Mouse (Mus musculus): ENCODE results near the gene Gm6525. TPM values are rescaled to one million over a fixed set of nuclear protein-coding genes. Genes with fewer than 3 reads are reported as not detected.

Gene Gm6525
- polyA plus RNA-seq, 1 experiment, result not detected

GRCm38 (mm10) chr3:84189629-84190173, 15.8 kb downstream of the Gm6525 start:
- Histone ChIP-seq H3K4me3 (ENCODE audit: insufficient read depth, low read length) (no peak overlapping the region), H3K27ac (ENCODE audit: insufficient read depth, low read length) (no peak overlapping the region), H3K4me1 (ENCODE audit: control insufficient read depth, insufficient read depth, low read length) (no peaks in the 10 kb centered on the region; the same call in 1 of the 2 replicates)
- TF ChIP-seq CTCF (IDR thresholded peaks at IDR 0.05; ENCODE audit: borderline replicate concordance, insufficient read depth, low read length), result no peak
- TF ChIP-seq POLR2A (IDR thresholded peaks at IDR 0.05; ENCODE audit: low read depth, low read length), result no peak

- Histone ChIP-seq H3K4me1 (ENCODE audit: control insufficient read depth, insufficient read depth, low read length) (no peaks in the 10 kb centered on the region; the same call in 1 of the 2 replicates), H3K27ac (ENCODE audit: insufficient read depth, low read length) (no peak overlapping the region), H3K4me3 (ENCODE audit: insufficient read depth, low read length) (no peak overlapping the region)
- no peak for TF ChIP-seq POLR2A (IDR thresholded peaks at IDR 0.05; ENCODE audit: low read depth, low read length)
- TF ChIP-seq CTCF (IDR thresholded peaks at IDR 0.05; ENCODE audit: borderline replicate concordance, insufficient read depth, low read length), result no peak
Observed at GRCm38 (mm10) chr3:84190513-84191061, 16.7 kb downstream of the Gm6525 start.

GRCm38 (mm10) chr3:84191141-84191881, 17.4 kb downstream of the Gm6525 start:
- TF ChIP-seq POLR2A (IDR thresholded peaks at IDR 0.05; ENCODE audit: low read depth, low read length), result no peak
- TF ChIP-seq CTCF (IDR thresholded peaks at IDR 0.05; ENCODE audit: borderline replicate concordance, insufficient read depth, low read length), result no peak
- no peak overlapping the region for H3K4me3 ChIP-seq (ENCODE audit: insufficient read depth, low read length)
- H3K27ac ChIP-seq (ENCODE audit: insufficient read depth, low read length), result no peak overlapping the region
- no peaks in the 10 kb centered on the region; the same call in 1 of the 2 replicates for H3K4me1 ChIP-seq (ENCODE audit: control insufficient read depth, insufficient read depth, low read length)

GRCm38 (mm10) chr3:84193881-84194280, 20.0 kb downstream of the Gm6525 start:
- Histone ChIP-seq H3K4me3 (ENCODE audit: insufficient read depth, low read length) (no peak overlapping the region), H3K27ac (ENCODE audit: insufficient read depth, low read length) (no peak overlapping the region), H3K4me1 (ENCODE audit: control insufficient read depth, insufficient read depth, low read length) (no peaks in the 10 kb centered on the region; the same call in 1 of the 2 replicates)
- TF ChIP-seq POLR2A (IDR thresholded peaks at IDR 0.05; ENCODE audit: low read depth, low read length) (no peak), CTCF (IDR thresholded peaks at IDR 0.05; ENCODE audit: borderline replicate concordance, insufficient read depth, low read length) (no peak)

- Histone ChIP-seq H3K27ac (ENCODE audit: insufficient read depth, low read length) (no peak overlapping the region), H3K4me1 (ENCODE audit: control insufficient read depth, insufficient read depth, low read length) (no peaks in the 10 kb centered on the region), H3K4me3 (ENCODE audit: insufficient read depth, low read length) (no peak overlapping the region)
- no peak for TF ChIP-seq POLR2A (IDR thresholded peaks at IDR 0.05; ENCODE audit: low read depth, low read length)
- no peak for TF ChIP-seq CTCF (IDR thresholded peaks at IDR 0.05; ENCODE audit: borderline replicate concordance, insufficient read depth, low read length)
Observed at GRCm38 (mm10) chr3:84198229-84198628, 24.3 kb downstream of the Gm6525 start.

GRCm38 (mm10) chr3:84199516-84199915, 25.6 kb downstream of the Gm6525 start:
- H3K27ac ChIP-seq (ENCODE audit: insufficient read depth, low read length), result no peak overlapping the region
- no peaks in the 10 kb centered on the region for H3K4me1 ChIP-seq (ENCODE audit: control insufficient read depth, insufficient read depth, low read length)
- TF ChIP-seq CTCF (IDR thresholded peaks at IDR 0.05; ENCODE audit: borderline replicate concordance, insufficient read depth, low read length) (0 out of 2 replicates have a peak, but pooled peaks have one; percentile 2), POLR2A (IDR thresholded peaks at IDR 0.05; ENCODE audit: low read depth, low read length) (no peak)
- no peak overlapping the region for H3K4me3 ChIP-seq (ENCODE audit: insufficient read depth, low read length)

GRCm38 (mm10) chr3:84200559-84201420, 26.9 kb downstream of the Gm6525 start:
- H3K4me1 ChIP-seq (ENCODE audit: control insufficient read depth, insufficient read depth, low read length), result no peaks in the 10 kb centered on the region
- no peak for TF ChIP-seq CTCF (IDR thresholded peaks at IDR 0.05; ENCODE audit: borderline replicate concordance, insufficient read depth, low read length)
- H3K27ac ChIP-seq (ENCODE audit: insufficient read depth, low read length), result no peak overlapping the region
- no peak overlapping the region for H3K4me3 ChIP-seq (ENCODE audit: insufficient read depth, low read length)

GRCm38 (mm10) chr3:84204640-84205039, 30.7 kb downstream of the Gm6525 start:
- 0 out of 2 replicates have a peak, but pooled peaks cover 5% of the 10 kb centered on the region for H3K4me1 ChIP-seq (ENCODE audit: control insufficient read depth, insufficient read depth, low read length)
- H3K27ac ChIP-seq (ENCODE audit: insufficient read depth, low read length), result no peak overlapping the region
- TF ChIP-seq CTCF (IDR thresholded peaks at IDR 0.05; ENCODE audit: borderline replicate concordance, insufficient read depth, low read length) (no peak), POLR2A (IDR thresholded peaks at IDR 0.05; ENCODE audit: low read depth, low read length) (no peak)
- no peak overlapping the region for H3K4me3 ChIP-seq (ENCODE audit: insufficient read depth, low read length)

- Histone ChIP-seq H3K4me3 (ENCODE audit: insufficient read depth, low read length) (no peak overlapping the region), H3K4me1 (ENCODE audit: control insufficient read depth, insufficient read depth, low read length) (0 out of 2 replicates have a peak, but pooled peaks cover 5% of the 10 kb centered on the region), H3K27ac (ENCODE audit: insufficient read depth, low read length) (no peak overlapping the region)
- TF ChIP-seq CTCF (IDR thresholded peaks at IDR 0.05; ENCODE audit: borderline replicate concordance, insufficient read depth, low read length) (no peak), POLR2A (IDR thresholded peaks at IDR 0.05; ENCODE audit: low read depth, low read length) (no peak)
Observed at GRCm38 (mm10) chr3:84205650-84206049, 31.7 kb downstream of the Gm6525 start.
